Mouse (Mus musculus): ENCODE data around the gene Dhx32. TPM values are rescaled to one million over a fixed set of nuclear protein-coding genes. Genes with fewer than 3 reads are reported as not detected.

Dhx32 gene
- polyA plus RNA-seq, 1 experiment from 2014 or later: 27.7 TPM

Other genes starting within 250 kb of the Dhx32 start
- gene Tex36, start 180.6 kb downstream of the Dhx32 start, polyA plus RNA-seq (2015; fragmentation: Nextera tagmentation; extraction: Ambion mirVana): not detected in 2 replicates
- 18.5 and 19.9 TPM in 2 replicates for gene Edrf1, start 145.2 kb downstream of the Dhx32 start, polyA plus RNA-seq (2015; fragmentation: Nextera tagmentation; extraction: Ambion mirVana)
- gene Mmp21, start 102.7 kb downstream of the Dhx32 start, polyA plus RNA-seq (2015; fragmentation: Nextera tagmentation; extraction: Ambion mirVana): not detected in 2 replicates
- gene Bccip, start 73.4 kb downstream of the Dhx32 start, polyA plus RNA-seq (2015; fragmentation: Nextera tagmentation; extraction: Ambion mirVana): 147 and 151 TPM in 2 replicates
- gene Uros, start 72.7 kb downstream of the Dhx32 start, polyA plus RNA-seq (2015; fragmentation: Nextera tagmentation; extraction: Ambion mirVana): 25.9 and 30.7 TPM in 2 replicates
- 2.7 and 3.1 TPM in 2 replicates for gene Fank1, start 5.9 kb downstream of the Dhx32 start, polyA plus RNA-seq (2015; fragmentation: Nextera tagmentation; extraction: Ambion mirVana)

Measured in lung, embryonic 16.5 days (tissue).